Mouse (Mus musculus) hindbrain, embryonic 11.5 days (tissue): ENCODE measurements at regions not wholly inside any gene's neighbourhood (a gene's known extent, or its start where the extent isn't known, plus 50 kb on each side); places are given as distances from the start of the nearest gene placed in this dataset.

Experiments
- ATAC-seq: fragments of 200-750 bp; cut with Nextera tagmentation; 2 replicates; pipeline ENCODE4 v1.8.0; 2017; ENCODE audit warnings: mild to moderate bottlenecking, moderate TSS enrichment, moderate library complexity; ENCODE audit not compliant: low FRiP score
- DNase-seq: peaks from one replicate; pipeline ENCODE4 v3.0.0-alpha.2; 2015; ENCODE audit warnings: low spot score
- H3K27ac ChIP-seq: fragments of 300-500 bp; sonication (generic); 2 replicates; pipeline ENCODE4 v1.5.1; 2014; ENCODE audit warnings: mild to moderate bottlenecking, low read depth, low read length
- H3K27me3 ChIP-seq: fragments of 300-500 bp; sonication (generic); 2 replicates; pipeline ENCODE4 v1.6.1; 2014; ENCODE audit warnings: mild to moderate bottlenecking, low read length, moderate library complexity, mixed read lengths; ENCODE audit not compliant: control insufficient read depth, insufficient read depth
- H3K36me3 ChIP-seq: fragments of 300-500 bp; sonication (generic); 2 replicates; pipeline ENCODE4 v1.6.1; 2014; ENCODE audit warnings: mild to moderate bottlenecking, low read length, moderate library complexity, mixed read lengths; ENCODE audit not compliant: control insufficient read depth, insufficient read depth
- H3K4me1 ChIP-seq: fragments of 300-500 bp; sonication (generic); replicated peaks from 2 replicates; pipeline ENCODE4 v1.6.1; 2014; ENCODE audit warnings: low read length, mixed read lengths; ENCODE audit not compliant: control insufficient read depth, insufficient read depth
- H3K4me2 ChIP-seq: fragments of 300-500 bp; sonication (generic); replicated peaks from 2 replicates; pipeline ENCODE4 v1.6.1; 2014; ENCODE audit warnings: mild to moderate bottlenecking, low read depth, low read length
- H3K4me3 ChIP-seq: fragments of 300-500 bp; sonication (generic); 2 replicates; pipeline ENCODE4 v1.5.1; 2014; ENCODE audit warnings: low read depth, low read length
- H3K9ac ChIP-seq: fragments of 300-500 bp; sonication (generic); 2 replicates; pipeline ENCODE4 v1.6.1; 2014; ENCODE audit warnings: low read depth, low read length
- H3K9me3 ChIP-seq: fragments of 300-500 bp; sonication (generic); 2 replicates; pipeline ENCODE4 v1.6.1; 2016; ENCODE audit warnings: low read length; ENCODE audit not compliant: control insufficient read depth
- WGBS: fragments of 180-500 bp; shearing (Covaris S2); extraction: QIAGEN DNeasy Blood & Tissue Kit; methylation state at CpG from one replicate; pipeline ENCODE4 v1.1.7; 2014; 5-methylcytosine and 5-hydroxymethylcytosine counted together

DNA sequence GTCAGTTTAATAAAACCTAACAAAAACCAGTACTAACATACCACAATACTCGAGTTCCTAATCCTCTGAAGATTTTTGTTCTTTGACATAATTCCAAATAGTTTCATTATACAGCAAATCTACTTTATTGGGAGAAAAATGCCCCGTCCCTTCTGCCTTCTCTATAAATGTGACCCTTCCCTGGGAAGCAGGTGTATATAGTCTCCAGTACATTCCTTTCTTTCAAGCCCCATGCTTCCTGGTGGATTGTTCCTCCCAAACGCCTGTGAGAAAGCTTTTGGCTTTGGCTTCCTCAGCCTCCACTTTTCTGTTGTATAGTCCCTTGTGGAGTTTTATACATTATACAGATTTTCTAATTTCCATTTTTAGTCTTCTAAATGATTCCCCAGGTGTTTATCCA is 1001.8 kb upstream of the Tenm3 start:
- ATAC-seq = no peak
- Histone ChIP-seq H3K4me1 (no peaks in the 10 kb centered on the region), H3K36me3 (no peaks in the 10 kb centered on the region), H3K9ac (no peak overlapping the region), H3K27me3 (no peaks in the 10 kb centered on the region), H3K4me2 (no peak overlapping the region), H3K27ac (no peak overlapping the region), H3K4me3 (no peak overlapping the region), H3K9me3 (no peaks in the 10 kb centered on the region)
- no peak for DNase-seq
- WGBS = 87% methylated on average over 3 of the region's 3 CpGs

DNA sequence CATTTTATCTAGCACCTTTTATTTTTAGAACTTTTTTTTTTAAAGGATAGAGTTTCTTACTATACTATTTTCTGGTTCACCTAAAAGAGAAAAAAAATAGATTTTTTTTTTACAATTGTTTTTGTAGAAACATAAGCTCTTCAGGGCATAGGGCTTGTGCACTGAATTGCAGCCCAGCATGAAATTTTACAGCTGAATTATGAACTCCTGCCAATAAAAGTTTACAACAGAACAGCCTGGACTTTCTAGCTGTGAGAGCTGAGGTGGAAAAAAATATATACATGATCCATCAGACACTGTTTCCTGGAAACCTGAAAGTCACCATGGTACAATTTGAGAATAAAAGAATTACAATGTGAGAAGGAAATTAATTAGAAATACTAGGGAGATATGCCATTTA is 988.2 kb upstream of the Tenm3 start:
- Histone ChIP-seq H3K27ac (no peak overlapping the region), H3K4me2 (no peak overlapping the region), H3K9me3 (no peaks in the 10 kb centered on the region), H3K4me1 (no peaks in the 10 kb centered on the region), H3K9ac (no peak overlapping the region), H3K4me3 (no peak overlapping the region), H3K36me3 (no peaks in the 10 kb centered on the region), H3K27me3 (no peaks in the 10 kb centered on the region)
- no peak for DNase-seq
- ATAC-seq = no peak

DNA sequence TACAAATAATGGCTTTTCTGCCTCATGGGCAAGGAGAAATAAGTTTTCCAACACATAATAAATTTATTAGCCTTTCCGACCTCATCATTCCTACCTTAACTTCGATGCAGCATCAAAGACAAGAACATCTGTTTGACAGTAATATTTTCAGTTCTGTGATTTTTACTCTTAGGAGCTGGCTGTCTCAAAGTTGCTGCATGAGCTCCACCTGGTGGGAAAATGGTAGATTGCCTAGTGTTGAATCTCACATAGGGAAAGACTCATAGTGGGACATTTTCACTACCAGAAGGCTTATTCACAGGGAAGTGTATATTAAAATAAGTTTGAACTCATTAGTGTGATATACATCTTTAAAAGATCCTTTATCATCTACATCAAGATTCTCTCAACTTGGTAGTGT is 985.6 kb upstream of the Tenm3 start:
- Histone ChIP-seq H3K27me3 (no peaks in the 10 kb centered on the region), H3K27ac (no peak overlapping the region), H3K36me3 (no peaks in the 10 kb centered on the region), H3K9me3 (no peaks in the 10 kb centered on the region), H3K9ac (no peak overlapping the region), H3K4me1 (no peaks in the 10 kb centered on the region), H3K4me2 (no peak overlapping the region), H3K4me3 (no peak overlapping the region)
- 37% methylated on average over 2 of the region's 2 CpGs for WGBS
- ATAC-seq (no peak), DNase-seq (peak; percentile 78)

DNA sequence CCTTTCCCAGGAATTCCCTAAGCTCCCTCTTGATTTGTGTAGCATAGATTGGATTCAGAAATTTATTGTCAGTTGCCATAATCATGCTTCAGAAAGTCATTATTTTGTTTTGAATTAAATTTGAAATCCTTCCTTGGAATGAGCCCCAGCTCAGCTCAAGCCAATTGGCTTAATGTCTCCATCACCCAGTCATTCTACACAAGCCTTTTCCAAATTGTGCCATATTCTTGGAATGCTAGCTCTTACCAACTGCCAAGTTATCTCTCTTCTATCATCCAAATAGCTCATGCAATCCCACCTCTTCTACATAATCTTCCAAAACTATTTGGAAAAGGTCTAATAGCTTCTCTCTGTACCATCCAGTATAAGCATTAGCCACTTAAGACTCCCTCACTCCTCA is 982.5 kb upstream of the Tenm3 start:
- Histone ChIP-seq H3K4me1 (no peaks in the 10 kb centered on the region), H3K9ac (no peak overlapping the region), H3K9me3 (no peaks in the 10 kb centered on the region), H3K27ac (no peak overlapping the region), H3K36me3 (no peaks in the 10 kb centered on the region), H3K4me3 (no peak overlapping the region), H3K27me3 (no peaks in the 10 kb centered on the region), H3K4me2 (no peak overlapping the region)
- ATAC-seq = no peak
- no peak for DNase-seq

DNA sequence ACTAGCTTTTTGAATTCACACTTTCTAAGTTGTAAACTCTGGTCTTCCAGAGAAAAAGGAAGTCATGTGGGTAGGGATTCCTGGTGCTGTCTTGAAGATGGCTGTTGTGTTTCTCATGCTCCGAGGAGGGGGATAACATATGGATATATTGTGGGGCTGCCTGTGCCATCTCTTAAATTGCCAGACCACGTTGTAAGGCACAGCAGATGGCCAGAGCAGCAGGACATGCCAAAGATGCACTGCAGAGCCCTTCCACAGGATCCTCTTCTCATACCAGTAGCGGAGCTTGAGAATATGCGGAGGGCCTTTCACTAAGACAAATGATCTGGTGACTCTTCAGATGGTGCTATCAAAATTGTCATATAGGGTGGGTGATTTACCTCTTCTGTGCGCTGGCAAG is 981.2 kb upstream of the Tenm3 start:
- H3K4me1 ChIP-seq = no peaks in the 10 kb centered on the region
- DNase-seq = no peak
- H3K4me2 ChIP-seq = no peak overlapping the region
- ATAC-seq = no peak
- H3K9me3 ChIP-seq = no peaks in the 10 kb centered on the region
- no peak overlapping the region for H3K4me3 ChIP-seq
- no peak overlapping the region for H3K9ac ChIP-seq
- H3K27me3 ChIP-seq = no peaks in the 10 kb centered on the region
- H3K36me3 ChIP-seq = no peaks in the 10 kb centered on the region
- WGBS = 79% methylated on average over 5 of the region's 5 CpGs
- no peak overlapping the region for H3K27ac ChIP-seq

DNA sequence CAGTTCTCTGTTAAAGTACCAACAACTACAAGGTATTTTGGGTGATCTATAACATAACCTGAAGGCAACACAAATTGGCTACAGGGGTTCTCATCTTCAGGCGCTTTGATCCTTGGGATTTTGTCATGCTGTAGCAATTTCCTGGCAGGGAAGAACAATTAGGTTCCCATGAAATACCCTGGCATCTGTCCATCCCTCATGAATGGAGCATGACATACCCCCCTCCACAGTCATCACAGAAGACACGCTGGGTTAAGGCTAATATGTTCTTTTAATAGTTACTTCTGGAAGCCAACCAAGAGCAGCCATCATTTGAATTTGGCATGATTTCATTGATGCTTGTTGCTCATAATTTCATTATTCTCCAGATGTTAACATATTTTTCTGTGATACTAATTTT is 979.0 kb upstream of the Tenm3 start:
- DNase-seq = no peak
- Histone ChIP-seq H3K4me1 (no peaks in the 10 kb centered on the region), H3K27ac (no peak overlapping the region), H3K36me3 (no peaks in the 10 kb centered on the region), H3K4me3 (no peak overlapping the region), H3K4me2 (no peak overlapping the region), H3K27me3 (no peaks in the 10 kb centered on the region), H3K9ac (no peak overlapping the region), H3K9me3 (no peaks in the 10 kb centered on the region)
- no peak for ATAC-seq
- 69% methylated on average over 2 of the region's 2 CpGs for WGBS

DNA sequence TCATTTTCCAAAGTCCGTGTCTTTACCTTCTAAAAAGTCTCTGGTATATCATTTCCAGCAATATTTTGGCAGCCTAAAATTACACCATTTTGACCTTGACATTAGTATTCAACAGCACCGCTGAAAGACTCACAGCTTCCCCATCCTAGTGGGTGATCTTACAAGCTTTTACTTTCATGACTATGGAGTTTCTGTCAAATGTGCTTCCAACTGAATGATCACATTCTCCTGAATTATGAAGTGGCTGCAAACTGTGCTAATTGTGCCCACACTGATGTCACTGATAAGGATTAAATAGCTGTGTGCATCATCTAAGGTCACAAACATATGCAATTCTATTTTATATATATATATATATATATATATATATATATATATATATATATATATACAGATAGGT is 955.5 kb upstream of the Tenm3 start:
- Histone ChIP-seq H3K27me3 (no peaks in the 10 kb centered on the region), H3K4me3 (no peak overlapping the region), H3K9ac (no peak overlapping the region), H3K4me1 (no peaks in the 10 kb centered on the region), H3K27ac (no peak overlapping the region), H3K9me3 (no peaks in the 10 kb centered on the region), H3K36me3 (no peaks in the 10 kb centered on the region), H3K4me2 (no peak overlapping the region)
- no peak for ATAC-seq
- DNase-seq = no peak
- WGBS = 85% methylated on average over 2 of the region's 2 CpGs

DNA sequence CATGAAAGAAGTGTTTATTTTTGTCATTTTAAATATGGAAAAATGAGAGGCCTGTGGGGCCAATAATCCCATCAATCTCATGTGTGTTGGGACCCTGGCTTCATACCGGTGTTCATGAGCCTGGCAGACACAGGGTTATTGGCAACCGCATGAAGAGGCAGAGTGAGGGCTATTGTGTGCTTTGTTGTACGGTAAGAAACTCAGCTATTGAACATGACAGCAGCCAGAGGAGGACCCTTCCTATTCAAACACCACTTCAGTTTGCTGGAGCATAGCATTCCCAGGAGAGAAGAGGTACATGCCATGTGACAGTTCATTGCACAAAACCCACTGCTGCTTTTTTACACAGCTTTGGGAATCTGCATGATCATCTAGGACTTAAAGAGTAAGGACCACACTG is 953.0 kb upstream of the Tenm3 start:
- ATAC-seq (0 out of 2 replicates have a peak, but pooled peaks have one; percentile 25), DNase-seq (no peak)
- no peaks in the 10 kb centered on the region for H3K36me3 ChIP-seq
- H3K4me2 ChIP-seq = no peak overlapping the region
- 39% methylated on average over 3 of the region's 3 CpGs for WGBS
- no peaks in the 10 kb centered on the region for H3K4me1 ChIP-seq
- H3K27ac ChIP-seq = no peak overlapping the region
- H3K27me3 ChIP-seq = no peaks in the 10 kb centered on the region
- no peaks in the 10 kb centered on the region for H3K9me3 ChIP-seq
- no peak overlapping the region for H3K9ac ChIP-seq
- H3K4me3 ChIP-seq = no peak overlapping the region

DNA sequence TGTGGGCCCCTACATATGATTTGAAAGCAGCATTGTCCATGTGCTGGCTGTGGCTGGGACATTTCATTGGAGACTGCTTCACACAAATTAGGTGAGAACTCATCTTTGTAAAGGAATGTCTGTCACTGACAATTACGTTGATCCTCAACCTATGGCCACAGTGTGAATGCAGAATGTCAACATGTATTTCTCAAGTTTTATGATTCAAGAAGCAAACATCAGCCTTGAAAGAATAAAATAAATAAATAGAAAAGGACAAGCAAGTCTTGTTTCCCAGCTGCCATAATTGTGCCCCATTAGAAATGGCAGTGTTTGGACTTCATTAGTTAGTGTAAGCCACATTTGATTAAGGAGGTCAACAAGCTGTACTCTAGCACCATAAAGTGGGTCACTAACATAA is 950.7 kb upstream of the Tenm3 start:
- no peaks in the 10 kb centered on the region for H3K27me3 ChIP-seq
- ATAC-seq (no peak), DNase-seq (no peak)
- WGBS = 70% methylated on average over 1 of the region's 1 CpGs
- no peak overlapping the region for H3K27ac ChIP-seq
- no peaks in the 10 kb centered on the region for H3K4me1 ChIP-seq
- H3K9me3 ChIP-seq = no peaks in the 10 kb centered on the region
- no peak overlapping the region for H3K9ac ChIP-seq
- no peak overlapping the region for H3K4me2 ChIP-seq
- no peak overlapping the region for H3K4me3 ChIP-seq
- no peaks in the 10 kb centered on the region for H3K36me3 ChIP-seq
